Mouse (Mus musculus) CH12.LX (cell line): Measurements from ENCODE around the gene Foxp1. TPM values are rescaled to one million over a fixed set of nuclear protein-coding genes. Genes with fewer than 3 reads are reported as not detected.

Experiments
- DNase-seq: peaks from one replicate; pipeline ENCODE4 v3.0.0-alpha.2; 2013; ENCODE audit errors: extremely low read depth
- H3K27ac ChIP-seq: 2 replicates; pipeline ENCODE4 v1.5.1; 2012; ENCODE audit warnings: low read depth, mild to moderate bottlenecking, control low read depth, moderate library complexity; ENCODE audit not compliant: insufficient read depth
- H3K27me3 ChIP-seq: replicated peaks from 2 replicates; pipeline ENCODE3; 2012; ENCODE audit warnings: inconsistent platforms
- H3K36me3 ChIP-seq, 2 experiments: replicated peaks in 1 of 2; 2 replicates each; pipeline versions ENCODE3 to v1.6.1; 2012; ENCODE audit warnings: inconsistent platforms in 1 of 2, low read length in 1 of 2, mild to moderate bottlenecking in 1 of 2, mixed read lengths in 1 of 2, moderate library complexity in 1 of 2; ENCODE audit not compliant: control insufficient read depth in 1 of 2, insufficient read depth in 1 of 2
- H3K4me1 ChIP-seq, 2 experiments: 2 replicates each; pipeline ENCODE4 v1.6.1; 2012; ENCODE audit warnings: inconsistent platforms in 1 of 2, moderate library complexity in 1 of 2; ENCODE audit not compliant: insufficient read depth in 2 of 2, control insufficient read depth in 1 of 2
- H3K4me2 ChIP-seq: 2 replicates; pipeline ENCODE4 v1.6.1; 2012; ENCODE audit warnings: low read depth, mild to moderate bottlenecking, control low read depth; ENCODE audit not compliant: poor library complexity, insufficient read depth, severe bottlenecking
- H3K4me3 ChIP-seq, 3 experiments: fragments of 150-350 bp in 1 of 3; sonication (generic) in 1 of 3; replicated peaks in 1 of 3; 2 replicates each; pipeline versions ENCODE3 to v1.5.1; 2011 to 2012; ENCODE audit warnings: low read depth in 2 of 3, low read length in 2 of 3, mild to moderate bottlenecking in 2 of 3, moderate library complexity in 2 of 3, control low read depth in 1 of 3, improper control_type of control experiment in 1 of 3, inconsistent platforms in 1 of 3, mixed read lengths in 1 of 3; ENCODE audit not compliant: poor library complexity in 1 of 3
- H3K79me2 ChIP-seq: replicated peaks from 2 replicates; pipeline ENCODE4 v1.6.1; 2012; ENCODE audit warnings: mild to moderate bottlenecking, moderate library complexity; ENCODE audit not compliant: control insufficient read depth, poor library complexity, insufficient read depth, severe bottlenecking; ENCODE audit errors: extremely low read depth
- H3K9ac ChIP-seq: 2 replicates; pipeline ENCODE4 v1.6.1; 2012; ENCODE audit warnings: low read depth, mild to moderate bottlenecking, control low read depth, moderate library complexity; ENCODE audit not compliant: insufficient read depth
- H3K9me3 ChIP-seq: replicated peaks from 2 replicates; pipeline ENCODE3; 2012; ENCODE audit warnings: low read length, inconsistent platforms, mixed read lengths
- CHD2 ChIP-seq: IDR thresholded peaks from 2 replicates; pipeline ENCODE4 v1.6.1; 2011; ENCODE audit warnings: low read length, improper control_type of control experiment
- E2F4 ChIP-seq: IDR thresholded peaks from 2 replicates; pipeline ENCODE4 v1.6.1; 2011; ENCODE audit warnings: low read depth, low read length, improper control_type of control experiment; ENCODE audit not compliant: insufficient replicate concordance
- EP300 ChIP-seq: IDR thresholded peaks from 2 replicates; pipeline ENCODE4 v1.6.1; 2011; ENCODE audit warnings: low read length, improper control_type of control experiment
- HCFC1 ChIP-seq: IDR thresholded peaks from 2 replicates; pipeline ENCODE4 v1.6.1; 2012; ENCODE audit warnings: low read depth, mild to moderate bottlenecking, inconsistent platforms, low read length, improper control_type of control experiment
- IRF4 ChIP-seq: IDR thresholded peaks from 2 replicates; pipeline ENCODE4 v1.6.1; 2014; ENCODE audit warnings: low read depth, mild to moderate bottlenecking, inconsistent platforms, low read length, improper control_type of control experiment
- JUN ChIP-seq: IDR thresholded peaks from 2 replicates; pipeline ENCODE4 v1.6.1; 2011; ENCODE audit warnings: low read depth, mild to moderate bottlenecking, low read length, improper control_type of control experiment, moderate library complexity; ENCODE audit not compliant: insufficient read depth
- MAZ ChIP-seq: IDR thresholded peaks from 2 replicates; pipeline ENCODE4 v1.6.1; 2012; ENCODE audit warnings: low read depth, mild to moderate bottlenecking, inconsistent platforms, low read length, improper control_type of control experiment, moderate library complexity
- MXI1 ChIP-seq: IDR thresholded peaks from 2 replicates; pipeline ENCODE4 v1.6.1; 2011; ENCODE audit warnings: mild to moderate bottlenecking, low read depth, low read length, improper control_type of control experiment
- NELFE ChIP-seq: IDR thresholded peaks from 2 replicates; pipeline ENCODE4 v1.6.1; 2011; ENCODE audit warnings: low read depth, low read length, improper control_type of control experiment
- NRF1 ChIP-seq: IDR thresholded peaks from 2 replicates; pipeline ENCODE4 v1.6.1; 2014; ENCODE audit warnings: low read depth, mild to moderate bottlenecking, inconsistent platforms, low read length, improper control_type of control experiment, moderate library complexity
- PAX5 ChIP-seq: IDR thresholded peaks from 2 replicates; pipeline ENCODE4 v1.6.1; 2012; ENCODE audit warnings: low read length, inconsistent platforms, mixed read lengths
- POLR2A ChIP-seq: IDR thresholded peaks from 2 replicates; pipeline ENCODE4 v1.6.1; 2011; ENCODE audit warnings: low read depth, mild to moderate bottlenecking, improper control_type of control experiment, low read length
- SIN3A ChIP-seq: IDR thresholded peaks from 2 replicates; pipeline ENCODE4 v1.6.1; 2012; ENCODE audit warnings: low read length, improper control_type of control experiment, inconsistent platforms
- TBP ChIP-seq: conservative IDR thresholded peaks from 2 replicates; pipeline ENCODE4 v1.6.1; 2011; ENCODE audit warnings: low read depth, low read length, improper control_type of control experiment
- TCF12 ChIP-seq: IDR thresholded peaks from 2 replicates; pipeline ENCODE4 v1.6.1; 2014; ENCODE audit warnings: low read depth, mild to moderate bottlenecking, inconsistent platforms, low read length, improper control_type of control experiment
- UBTF ChIP-seq: IDR thresholded peaks from 2 replicates; pipeline ENCODE4 v1.6.1; 2012; ENCODE audit warnings: low read depth, mild to moderate bottlenecking, inconsistent platforms, low read length, improper control_type of control experiment, moderate library complexity
- USF2 ChIP-seq: conservative IDR thresholded peaks from 2 replicates; pipeline ENCODE4 v1.6.1; 2011; ENCODE audit warnings: low read depth, low read length, improper control_type of control experiment
- ZMIZ1 ChIP-seq: IDR thresholded peaks from 2 replicates; pipeline ENCODE4 v1.6.1; 2012; ENCODE audit warnings: low read depth, mild to moderate bottlenecking, inconsistent platforms, low read length, improper control_type of control experiment
- dilution Hi-C: fragments of 300-500 bp; cut with MboI; formaldehyde crosslinking; loops from 2 replicates; pipeline ENCODE4 v1.14.3; 2020; ENCODE audit warnings: low sequenced_read_pairs; ENCODE audit not compliant: extremely low pct_unique_long_range_greater_than_20kb, extremely low pct_ligation_motif_present
- in situ Hi-C: fragments of 300-500 bp; cut with MboI; formaldehyde crosslinking; loops from 3 replicates; pipeline ENCODE4 v1.14.3; 2019; ENCODE audit warnings: low sequenced_read_pairs, low pct_ligation_motif_present, low pct_unique_long_range_greater_than_20kb, mixed read lengths
- polyA plus RNA-seq: library from polyadenylated mRNA; unstranded; fragments of >175 nt; gene quantifications from 2 replicates; pipeline ENCODE4 v1.2.1, GENCODE M21; 2012; ENCODE audit warnings: low read depth; ENCODE audit not compliant: insufficient read length
- total RNA-seq, 2 experiments: library from RNA; depleted of rRNA; stranded (reverse); fragments of 300-350 nt in 1 of 2; fragments of >200 nt in 1 of 2; gene quantifications; 2 replicates each; pipeline ENCODE4 v1.2.3; 2012 to 2014

Gene Foxp1
- total and polyA plus RNA-seq, 3 experiments, result 66.5 to 105 (median 87.4) TPM

- Histone ChIP-seq H3K9me3 (no peaks in the 10 kb centered on the region), H3K27ac (no peak overlapping the region), H3K4me3 (no peak overlapping the region), H3K4me1 (peaks cover 2 to 22% of the 10 kb centered on the region in 2 experiments; a peak in 3 of 4 replicates), H3K4me2 (no peak overlapping the region), H3K79me2 (no peaks in the 10 kb centered on the region), H3K36me3 (no peaks in the 10 kb centered on the region), H3K9ac (no peak overlapping the region), H3K27me3 (no peaks in the 10 kb centered on the region)
- DNase-seq, result no peak
- dilution Hi-C loops, result no loop called here
- TF ChIP-seq NRF1 (no peak), CHD2 (no peak), ZMIZ1 (no peak), SIN3A (no peak), POLR2A (no peak), TBP (no peak), USF2 (no peak), NELFE (no peak), TCF12 (no peak), EP300 (no peak), IRF4 (no peak), JUN (no peak), MAZ (no peak), UBTF (no peak), E2F4 (no peak), HCFC1 (no peak)
- in situ Hi-C loops, result no loop called here
These were observed 18.1 kb upstream of the Foxp1 start for GRCm38 (mm10) chr6:99540653-99541052.

- H3K36me3 ChIP-seq, result no peaks in the 10 kb centered on the region
- no peak overlapping the region for H3K4me3 ChIP-seq
- H3K79me2 ChIP-seq, result no peaks in the 10 kb centered on the region
- no peak overlapping the region for H3K27ac ChIP-seq
- no peak for DNase-seq
- H3K9ac ChIP-seq, result no peak overlapping the region
- no peaks in the 10 kb centered on the region for H3K27me3 ChIP-seq
- no peak for TF ChIP-seq PAX5
- no peak for TF ChIP-seq MXI1
- no peak for TF ChIP-seq CHD2
- H3K4me1 ChIP-seq, result peaks cover 2 to 22% of the 10 kb centered on the region in 2 experiments; a peak in 3 of 4 replicates
- in situ Hi-C loops (no loop called here), dilution Hi-C loops (no loop called here)
- H3K9me3 ChIP-seq, result no peaks in the 10 kb centered on the region
- no peak overlapping the region for H3K4me2 ChIP-seq
These were observed 17.6 kb upstream of the Foxp1 start for GRCm38 (mm10) chr6:99540146-99540545.
